Mouse (Mus musculus) liver, adult 2 months (tissue): ENCODE measurements at regions not wholly inside any gene's neighbourhood (a gene's known extent, or its start where the extent isn't known, plus 50 kb on each side); places are given as distances from the start of the nearest gene placed in this dataset.

Source experiments
- CTCF ChIP-seq: fragments of 200-500 bp; IDR thresholded peaks from 2 replicates; pipeline ENCODE4 v1.5.1; 2011; ENCODE audit warnings: low read depth, low read length, control low read depth
- POLR2A ChIP-seq: fragments of 200-500 bp; IDR thresholded peaks from 2 replicates; pipeline ENCODE4 v1.6.1; 2011; ENCODE audit warnings: low read length, control low read depth; ENCODE audit not compliant: insufficient read depth; ENCODE audit errors: extremely low read depth

- TF ChIP-seq POLR2A (no peak), CTCF (no peak)
These were observed 387.6 kb downstream of the Sfmbt2 start for GRCm38 (mm10) chr2:10757886-10758285.
